27 mouse cellular contexts compared by ENCODE assay signal in the genomic region with DNA sequence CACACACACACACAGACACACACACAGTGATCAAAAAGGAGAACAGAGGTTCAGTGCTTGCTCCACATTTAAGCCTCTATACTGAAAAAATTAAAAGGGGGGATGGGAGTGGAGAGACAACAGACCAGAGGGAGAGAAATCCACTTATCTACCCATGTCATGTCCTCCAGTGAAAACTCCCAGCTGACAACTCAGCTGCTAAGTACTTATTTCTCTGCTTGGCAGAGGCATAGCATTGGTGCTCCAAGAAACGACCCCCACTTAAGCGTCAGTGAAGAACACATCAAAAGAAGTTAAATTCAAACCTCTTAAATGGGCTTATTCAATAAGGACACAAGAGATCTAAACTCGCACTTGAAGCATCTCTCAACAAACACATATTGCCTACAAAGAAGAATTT. TPM values are rescaled to one million over a fixed set of nuclear protein-coding genes. Genes with fewer than 3 reads are reported as not detected.
DNase-seq lines count a peak whose midpoint lies in the region; ATAC-seq and TF ChIP-seq lines count a peak whose summit lies in the region.
"Had no signal": no experiment of that assay in that cellular context is flagged by ENCODE, and none has a peak within 500 bp of the region (broad histone marks: within the 10 kb centered on the region; RNA-seq: fewer than 3 reads in every experiment).

No protein-coding gene starts in this region.

- no peak overlapping the region for H3K4me2 ChIP-seq in forebrain, embryonic 15.5 days (replicated peaks)
- no peak overlapping the region for H3K4me2 ChIP-seq in forebrain, embryonic 12.5 days
- H3K4me2 ChIP-seq in CH12.LX (ENCODE audit: insufficient read depth, low read depth, poor library complexity, severe bottlenecking): no peak overlapping the region
- H3K4me2 ChIP-seq in forebrain, postnatal 0 days (ENCODE audit: low read depth): no peak overlapping the region
- H3K4me2 ChIP-seq in midbrain, embryonic 16.5 days (ENCODE audit: low read length): no peak overlapping the region
- H3K4me2 ChIP-seq: heart, embryonic 11.5 days; hindbrain, embryonic 14.5 days; kidney, embryonic 15.5 days; limb, embryonic 12.5 days; liver, embryonic 11.5 days; neural tube, embryonic 15.5 days had no signal

- dilution Hi-C loops in CH12.LX (cut with MboI; ENCODE audit: extremely low pct_ligation_motif_present, extremely low pct_unique_long_range_greater_than_20kb, low sequenced_read_pairs): no loop called here

- TF ChIP-seq CTCF in CH12.LX (conservative IDR thresholded peaks at IDR 0.05 in 1 of 2, IDR thresholded peaks at IDR 0.05 in 1 of 2; ENCODE audit: low read depth in 2 of 2, low read length in 2 of 2): no peak
- TF ChIP-seq CTCF in forebrain, postnatal 0 days (IDR thresholded peaks at IDR 0.05; ENCODE audit: low read depth): no peak

- in situ Hi-C loops in CH12.LX (cut with MboI; ENCODE audit: low pct_ligation_motif_present, low pct_unique_long_range_greater_than_20kb, low sequenced_read_pairs): loop anchor here (25.0 kb wide), 1 partner anchor 524 kb away; no protein-coding TSS in a partner anchor

- H3K9me3 ChIP-seq in forebrain, embryonic 15.5 days: no peaks in the 10 kb centered on the region
- no peaks in the 10 kb centered on the region for H3K9me3 ChIP-seq in forebrain, embryonic 12.5 days
- no peaks in the 10 kb centered on the region for H3K9me3 ChIP-seq in CH12.LX (replicated peaks; ENCODE audit: low read length)
- no peaks in the 10 kb centered on the region for H3K9me3 ChIP-seq in forebrain, postnatal 0 days (ENCODE audit: low read length)
- no peaks in the 10 kb centered on the region for H3K9me3 ChIP-seq in midbrain, embryonic 16.5 days (replicated peaks; ENCODE audit: control insufficient read depth, low read length, poor library complexity, severe bottlenecking)
- H3K9me3 ChIP-seq: kidney, embryonic 15.5 days; limb, embryonic 12.5 days; megakaryocyte, embryonic 14.5 days; neural tube, embryonic 15.5 days had no signal

- peaks cover 12% of the 10 kb centered on the region for H3K79me2 ChIP-seq in CH12.LX (replicated peaks; ENCODE audit: control insufficient read depth, extremely low read depth, insufficient read depth, poor library complexity, severe bottlenecking)

- TF ChIP-seq POLR2A in CH12.LX (IDR thresholded peaks at IDR 0.05; ENCODE audit: low read depth, low read length): no peak

- H3K27me3 ChIP-seq in forebrain, embryonic 15.5 days: no peaks in the 10 kb centered on the region
- H3K27me3 ChIP-seq in forebrain, embryonic 12.5 days: no peaks in the 10 kb centered on the region
- no peaks in the 10 kb centered on the region for H3K27me3 ChIP-seq in CH12.LX (replicated peaks)
- H3K27me3 ChIP-seq in forebrain, postnatal 0 days (ENCODE audit: insufficient read depth, low read length): no peaks in the 10 kb centered on the region
- no peaks in the 10 kb centered on the region for H3K27me3 ChIP-seq in midbrain, embryonic 16.5 days (ENCODE audit: control insufficient read depth, insufficient read depth, low read depth, low read length)
- H3K27me3 ChIP-seq: kidney, embryonic 15.5 days; limb, embryonic 12.5 days; megakaryocyte, embryonic 14.5 days; neural tube, embryonic 15.5 days; Patski had no signal

- H3K27ac ChIP-seq in forebrain, embryonic 15.5 days (replicated peaks): no peak overlapping the region
- no peak overlapping the region for H3K27ac ChIP-seq in forebrain, embryonic 12.5 days
- no peak overlapping the region for H3K27ac ChIP-seq in CH12.LX (ENCODE audit: insufficient read depth, low read depth)
- H3K27ac ChIP-seq in forebrain, postnatal 0 days (ENCODE audit: low read depth, low read length): no peak overlapping the region
- no peak overlapping the region for H3K27ac ChIP-seq in midbrain, embryonic 16.5 days (ENCODE audit: low read length)
- H3K27ac ChIP-seq: hindbrain, embryonic 14.5 days; kidney, embryonic 15.5 days; limb, embryonic 12.5 days; neural tube, embryonic 15.5 days had no signal

- H3K4me3 ChIP-seq in forebrain, embryonic 15.5 days: no peak overlapping the region
- H3K4me3 ChIP-seq in forebrain, embryonic 12.5 days (replicated peaks): no peak overlapping the region
- H3K4me3 ChIP-seq in CH12.LX (replicated peaks in 1 of 3; ENCODE audit: low read depth in 2 of 3, low read length in 2 of 3, poor library complexity in 1 of 3): no peak overlapping the region
- H3K4me3 ChIP-seq in forebrain, postnatal 0 days (ENCODE audit: low read depth, low read length): no peak overlapping the region
- H3K4me3 ChIP-seq in midbrain, embryonic 16.5 days (ENCODE audit: low read depth, low read length): no peak overlapping the region
- H3K4me3 ChIP-seq: erythroblast, embryonic 14.5 days; kidney, embryonic 15.5 days; limb, embryonic 12.5 days; megakaryocyte, embryonic 14.5 days; neural tube, embryonic 15.5 days had no signal

- TF ChIP-seq RAD21 in CH12.LX (IDR thresholded peaks at IDR 0.05; ENCODE audit: low read depth, low read length): no peak

- 0 out of 2 replicates have a peak, but pooled peaks have one; percentile 32 for ATAC-seq in forebrain, embryonic 15.5 days (replicated peaks)
- no peak for ATAC-seq in forebrain, embryonic 12.5 days (ENCODE audit: low FRiP score)
- peak; percentile 71 for ATAC-seq in forebrain, postnatal 0 days
- ATAC-seq in midbrain, embryonic 16.5 days: peak; percentile 66
- ATAC-seq: Patski had no signal

- 35% methylated on average over 3 of the region's 3 CpGs for WGBS in forebrain, embryonic 15.5 days
- WGBS in forebrain, embryonic 12.5 days: 48% methylated on average over 3 of the region's 3 CpGs
- 28% methylated on average over 3 of the region's 3 CpGs for WGBS in forebrain, postnatal 0 days
- WGBS in midbrain, embryonic 16.5 days: 26% methylated on average over 3 of the region's 3 CpGs

- DNase-seq in CH12.LX (ENCODE audit: extremely low read depth) (no peak), liver (no peak)
- DNase-seq in forebrain, postnatal 0 days: no peak
- no peak for DNase-seq in thymus, postnatal 10 days (ENCODE audit: low spot score in 2 of 2)
- DNase-seq: adrenal gland, postnatal 14 days; cerebellum, adult 11-12 months; cerebellum, postnatal 10 days; gastrocnemius, postnatal 25 days; heart, adult 18-20 months; heart, postnatal 4 days; kidney, adult 11 months; kidney, postnatal 25 days; lung, postnatal 4 days; retina, postnatal 1 day; right cerebral cortex, postnatal 14 days had no signal

- no peak for TF ChIP-seq EP300 in CH12.LX (IDR thresholded peaks at IDR 0.05; ENCODE audit: low read length)

- no peak overlapping the region for H3K9ac ChIP-seq in forebrain, embryonic 15.5 days (replicated peaks)
- H3K9ac ChIP-seq in forebrain, embryonic 12.5 days: no peak overlapping the region
- peak overlapping the region; percentile 63; the same call in 1 of the 2 replicates for H3K9ac ChIP-seq in CH12.LX (ENCODE audit: insufficient read depth, low read depth)
- H3K9ac ChIP-seq in forebrain, postnatal 0 days: no peak overlapping the region
- H3K9ac ChIP-seq in midbrain, embryonic 16.5 days (ENCODE audit: low read depth, low read length): no peak overlapping the region
- H3K9ac ChIP-seq: hindbrain, embryonic 14.5 days; kidney, embryonic 15.5 days; limb, embryonic 12.5 days; neural tube, embryonic 15.5 days had no signal

- H3K4me1 ChIP-seq in forebrain, embryonic 15.5 days: 0 out of 2 replicates have a peak, but pooled peaks cover 4% of the 10 kb centered on the region
- H3K4me1 ChIP-seq in forebrain, embryonic 12.5 days: peaks cover 11% of the 10 kb centered on the region; the same call in 1 of the 2 replicates
- H3K4me1 ChIP-seq in CH12.LX (ENCODE audit: control insufficient read depth in 1 of 2, insufficient read depth in 2 of 2): peaks cover 10 to 39% of the 10 kb centered on the region in 2 experiments
- no peaks in the 10 kb centered on the region for H3K4me1 ChIP-seq in forebrain, postnatal 0 days (ENCODE audit: insufficient read depth)
- H3K4me1 ChIP-seq in midbrain, embryonic 16.5 days (ENCODE audit: control insufficient read depth, insufficient read depth, low read length): peaks cover 8% of the 10 kb centered on the region
- H3K4me1 ChIP-seq: kidney, embryonic 15.5 days; limb, embryonic 12.5 days had no signal

- H3K36me3 ChIP-seq in forebrain, embryonic 15.5 days: no peaks in the 10 kb centered on the region
- H3K36me3 ChIP-seq in forebrain, embryonic 12.5 days (replicated peaks): no peaks in the 10 kb centered on the region; the same call in 1 of the 2 replicates
- peaks cover 6 to 41% of the 10 kb centered on the region in 2 experiments for H3K36me3 ChIP-seq in CH12.LX (replicated peaks in 1 of 2; ENCODE audit: control insufficient read depth in 1 of 2, insufficient read depth in 1 of 2, low read length in 1 of 2)
- H3K36me3 ChIP-seq in forebrain, postnatal 0 days (ENCODE audit: insufficient read depth): no peaks in the 10 kb centered on the region
- H3K36me3 ChIP-seq in midbrain, embryonic 16.5 days (ENCODE audit: control insufficient read depth, insufficient read depth, low read length): 0 out of 2 replicates have a peak, but pooled peaks cover 3% of the 10 kb centered on the region
- H3K36me3 ChIP-seq: neural tube, embryonic 15.5 days had no signal

TF ChIP-seq in CH12.LX, 34 proteins besides CTCF, POLR2A, EP300 and RAD21 (continues in another document):
- TF ChIP-seq JUN (IDR thresholded peaks at IDR 0.05; ENCODE audit: insufficient read depth, low read depth, low read length): no peak
- TF ChIP-seq KAT2A (IDR thresholded peaks at IDR 0.05; ENCODE audit: insufficient replicate concordance, low read length): no peak
- TF ChIP-seq E2F4 (IDR thresholded peaks at IDR 0.05; ENCODE audit: insufficient replicate concordance, low read depth, low read length): no peak
- no peak for TF ChIP-seq NELFE (IDR thresholded peaks at IDR 0.05; ENCODE audit: low read depth, low read length)
- TF ChIP-seq CHD2 (IDR thresholded peaks at IDR 0.05; ENCODE audit: low read length): no peak
- TF ChIP-seq SMC3 (IDR thresholded peaks at IDR 0.05; ENCODE audit: low read depth, low read length): no peak
- no peak for TF ChIP-seq USF1 (IDR thresholded peaks at IDR 0.05; ENCODE audit: low read depth, low read length)
- TF ChIP-seq ZMIZ1 (IDR thresholded peaks at IDR 0.05; ENCODE audit: low read depth, low read length): no peak
- no peak for TF ChIP-seq MAZ (IDR thresholded peaks at IDR 0.05; ENCODE audit: low read depth, low read length)
- no peak for TF ChIP-seq JUND (conservative IDR thresholded peaks at IDR 0.05; ENCODE audit: low read depth, low read length)
- no peak for TF ChIP-seq TBP (conservative IDR thresholded peaks at IDR 0.05; ENCODE audit: low read depth, low read length)

RNA-seq across cellular contexts. Expression of a gene that starts 12.2 kb away (rescaled TPM):
- polyA plus RNA-seq in forebrain, embryonic 15.5 days (2015; fragmentation: Nextera tagmentation; extraction: Ambion mirVana): 24.9 and 26.6 TPM in 2 replicates
- polyA plus RNA-seq in forebrain, embryonic 12.5 days (2016; fragmentation: Nextera tagmentation; extraction: Ambion mirVana): 22.3 and 24.7 TPM in 2 replicates
- total RNA-seq in CH12.LX (2012; rRNA removed): 11.8 and 12.7 TPM in 2 replicates
- 19.5 and 23.4 TPM in 2 replicates for total RNA-seq in CH12.LX (2014; rRNA removed)
- polyA plus RNA-seq in CH12.LX (2012; ENCODE audit: insufficient read length, low read depth): 15.9 and 18.0 TPM in 2 replicates
- total RNA-seq in forebrain, postnatal 0 days (2014; rRNA removed): 54.2 and 56.5 TPM in 2 replicates
- 15.0 and 19.2 TPM in 2 replicates for polyA plus RNA-seq in forebrain, postnatal 0 days (2015; fragmentation: Nextera tagmentation; extraction: Ambion mirVana)
- polyA plus RNA-seq in midbrain, embryonic 16.5 days (2015; fragmentation: Nextera tagmentation; extraction: Ambion mirVana): 35.4 and 38.7 TPM in 2 replicates
